ENCODE assay signal across 18 mouse cellular contexts in the genomic region with DNA sequence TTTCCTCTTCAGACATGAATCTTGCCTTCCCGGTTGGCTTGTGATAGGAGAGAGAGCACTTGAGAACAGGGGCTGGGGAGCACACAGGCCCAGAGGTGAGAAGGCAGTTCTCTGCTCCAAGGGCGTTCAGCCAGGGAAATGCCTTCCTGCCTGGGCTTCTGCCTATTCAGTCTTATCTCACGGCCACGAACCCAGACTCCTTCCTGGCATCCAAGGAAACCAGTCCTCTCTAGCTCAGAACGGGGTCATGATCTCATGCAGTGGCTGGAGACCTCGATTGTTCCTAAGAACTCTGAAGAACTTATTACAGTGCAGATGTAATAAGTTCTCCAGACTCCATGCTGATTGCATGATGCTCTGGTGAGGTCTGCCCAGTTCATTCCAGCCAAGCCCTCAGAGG. TPM values are rescaled to one million over a fixed set of nuclear protein-coding genes. Genes with fewer than 3 reads are reported as not detected.
DNase-seq lines count a peak whose midpoint lies in the region; ATAC-seq and TF ChIP-seq lines count a peak whose summit lies in the region.
"Had no signal": no experiment of that assay in that cellular context is flagged by ENCODE, and none has a peak within 500 bp of the region (broad histone marks: within the 10 kb centered on the region; RNA-seq: fewer than 3 reads in every experiment).

No protein-coding gene starts in this region.

- H3K9ac ChIP-seq in lung, postnatal 0 days (replicated peaks; ENCODE audit: low read depth) = no peak overlapping the region
- H3K9ac ChIP-seq: forebrain, postnatal 0 days; hindbrain, embryonic 14.5 days; limb, embryonic 15.5 days had no signal

- H3K4me3 ChIP-seq in gastrocnemius, adult 2 months = no peak overlapping the region
- H3K4me3 ChIP-seq in lung, postnatal 0 days (ENCODE audit: low read depth, low read length) = no peak overlapping the region
- no peak overlapping the region for H3K4me3 ChIP-seq in lung, adult 2 months (replicated peaks; ENCODE audit: extremely low read depth, low read depth, low read length)
- H3K4me3 ChIP-seq: erythroblast, embryonic 14.5 days; limb, embryonic 15.5 days had no signal

- no peak for TF ChIP-seq POLR2A in lung, adult 2 months (IDR thresholded peaks at IDR 0.05; ENCODE audit: borderline replicate concordance, extremely low read depth, low read depth, low read length)

- no peaks in the 10 kb centered on the region for H3K36me3 ChIP-seq in lung, postnatal 0 days (ENCODE audit: insufficient read depth, low read length)
- H3K36me3 ChIP-seq: G1E; limb, embryonic 15.5 days had no signal

- peak; percentile 37; the same call in 1 of the 2 replicates for ATAC-seq in lung, postnatal 0 days
- ATAC-seq in common myeloid progenitor, adult 5-6 weeks (replicated peaks; ENCODE audit: low read depth, poor library complexity, severe bottlenecking) = peak; percentile 63
- ATAC-seq in erythroid progenitor cell, adult 5-6 weeks (replicated peaks; ENCODE audit: low FRiP score, poor library complexity, severe bottlenecking) = no peak
- ATAC-seq: forebrain, postnatal 0 days had no signal

- H3K27ac ChIP-seq in gastrocnemius, adult 2 months = no peak overlapping the region
- H3K27ac ChIP-seq in lung, postnatal 0 days (ENCODE audit: low read length) = no peak overlapping the region
- H3K27ac ChIP-seq: hindbrain, embryonic 14.5 days; limb, embryonic 15.5 days had no signal

- no peak for TF ChIP-seq EP300 in lung, postnatal 0 days (IDR thresholded peaks at IDR 0.05)

- H3K9me3 ChIP-seq in lung, postnatal 0 days (ENCODE audit: low read length) = no peaks in the 10 kb centered on the region
- H3K9me3 ChIP-seq: G1E; limb, embryonic 15.5 days had no signal

- no peaks in the 10 kb centered on the region for H3K27me3 ChIP-seq in lung, postnatal 0 days (replicated peaks; ENCODE audit: insufficient read depth, low read length)
- H3K27me3 ChIP-seq: limb, embryonic 15.5 days had no signal

- no peak for TF ChIP-seq CTCF in gastrocnemius, adult 2 months (IDR thresholded peaks at IDR 0.05)
- TF ChIP-seq CTCF in lung, postnatal 0 days (IDR thresholded peaks at IDR 0.05) = no peak
- no peak for TF ChIP-seq CTCF in lung, adult 2 months (IDR thresholded peaks at IDR 0.05; ENCODE audit: insufficient read depth, low read length)

- intact Hi-C loops in gastrocnemius, adult 2 months (cut with DNase I) = no loop called here
- intact Hi-C loops in heart, postnatal 10 days (cut with DNase I) = no loop called here

- peak; percentile 51 for DNase-seq in gastrocnemius, adult 2 months
- DNase-seq in gastrocnemius, postnatal 10 days = no peak
- DNase-seq in lung, postnatal 0 days (ENCODE audit: low spot score) = no peak
- no peak for DNase-seq in lung, adult 2 months
- DNase-seq in heart, postnatal 10 days = peak; percentile 50 to 60
- no peak for DNase-seq in layer of hippocampus, adult 9-11 months
- DNase-seq: cerebellum, adult 8-10 months; forebrain, postnatal 0 days; gastrocnemius, postnatal 36 days; kidney, adult 11 months; right cerebral cortex, postnatal 4 days had no signal

- H3K4me1 ChIP-seq in lung, postnatal 0 days (ENCODE audit: insufficient read depth, low read depth, low read length) = no peaks in the 10 kb centered on the region
- peaks cover 9% of the 10 kb centered on the region for H3K4me1 ChIP-seq in lung, adult 2 months (ENCODE audit: control insufficient read depth, insufficient read depth, low read length)
- H3K4me1 ChIP-seq: limb, embryonic 15.5 days had no signal

- 17% methylated on average over 6 of the region's 6 CpGs for WGBS in lung, postnatal 0 days
- 14% methylated on average over 6 of the region's 6 CpGs for WGBS in lung, adult 2 months

- no peak overlapping the region for H3K4me2 ChIP-seq in lung, postnatal 0 days (replicated peaks; ENCODE audit: low read depth, low read length)
- H3K4me2 ChIP-seq: hindbrain, embryonic 14.5 days; limb, embryonic 15.5 days had no signal

RNA-seq across cellular contexts. Expression of gene Slc26a9, which starts 17.2 kb away (rescaled TPM):
- not detected for total RNA-seq in gastrocnemius, adult 2 months (2021)
- total RNA-seq in gastrocnemius, postnatal 10 days (2021) = not detected
- polyA plus RNA-seq in lung, postnatal 0 days (2015; fragmentation: Nextera tagmentation; extraction: Ambion mirVana) = 10.9 and 12.3 TPM in 2 replicates
- polyA plus RNA-seq in lung, adult 2 months (2012; rRNA removed) = 25.6 and 38.8 TPM in 2 replicates
- total RNA-seq in common myeloid progenitor, adult 5-6 weeks (2017) = not detected in 2 replicates
- not detected for total RNA-seq in heart, postnatal 10 days (2021)
- not detected in 2 replicates for total RNA-seq in erythroid progenitor cell, adult 5-6 weeks (2015; ENCODE audit: low replicate concordance)
- not detected in 2 replicates for total RNA-seq in erythroid progenitor cell, adult 5-6 weeks (2017; ENCODE audit: low replicate concordance)
- total RNA-seq: gastrocnemius, postnatal 36 days; neutrophil, adult 5-6 weeks had no signal
- polyA plus RNA-seq: erythroblast, embryonic 14.5 days had no signal

RNA-seq across cellular contexts. Expression of gene Rab7b, which starts 38.1 kb away (rescaled TPM):
- 1 to 10 TPM; 2.3 to 2.8 TPM for total RNA-seq in gastrocnemius, adult 2 months (2021)
- total RNA-seq in gastrocnemius, postnatal 10 days (2021) = 1 to 10 TPM; 6.3 to 9.2 TPM
- polyA plus RNA-seq in lung, postnatal 0 days (2015; fragmentation: Nextera tagmentation; extraction: Ambion mirVana) = 3.8 and 4.0 TPM in 2 replicates
- 7.4 and 8.4 TPM in 2 replicates for polyA plus RNA-seq in lung, adult 2 months (2012; rRNA removed)
- total RNA-seq in common myeloid progenitor, adult 5-6 weeks (2017) = 10.5 and 11.4 TPM in 2 replicates
- total RNA-seq in heart, postnatal 10 days (2021) = 1 to 10 TPM; 4.0 to 5.9 TPM
- 0.72 and 1.3 TPM in 2 replicates for total RNA-seq in erythroid progenitor cell, adult 5-6 weeks (2015; ENCODE audit: low replicate concordance)
- 1.7 and 4.2 TPM in 2 replicates for total RNA-seq in erythroid progenitor cell, adult 5-6 weeks (2017; ENCODE audit: low replicate concordance)
- polyA plus RNA-seq: erythroblast, embryonic 14.5 days; G1E had no signal

Comparison
In these comparisons a context has a peak if more than half of its experiments do, and no peak if none do; other contexts are left out.
1. DNase-seq: peak in gastrocnemius, adult 2 months (single experiment) and heart, postnatal 10 days (2 of 2); none in gastrocnemius, postnatal 10 days (single experiment), lung, postnatal 0 days (single experiment), lung, adult 2 months (single experiment) and layer of hippocampus, adult 9-11 months (single experiment).